Comparison of ENCODE assay signal across 11 mouse cellular contexts in genomic region chr11:117797511-117798159, GRCm38 (mm10). TPM values are rescaled to one million over a fixed set of nuclear protein-coding genes. Genes with fewer than 3 reads are reported as not detected.
A peak's percentile ranks its signal among the peaks of the same experiment; 100 is the strongest.
DNase-seq lines count a peak whose midpoint lies in the region; ATAC-seq and TF ChIP-seq lines count a peak whose summit lies in the region.
"Had no signal": no experiment of that assay in that cellular context is flagged by ENCODE, and none has a peak within 500 bp of the region (broad histone marks: within the 10 kb centered on the region; RNA-seq: fewer than 3 reads in every experiment).

Gene 6030468B19Rik (plus strand): TSS chr11:117797660.

- H3K36me3 ChIP-seq in heart, embryonic 16.5 days (ENCODE audit: control insufficient read depth, insufficient read depth): no peaks in the 10 kb centered on the region
- no peaks in the 10 kb centered on the region for H3K36me3 ChIP-seq in heart, adult 2 months (ENCODE audit: control insufficient read depth, insufficient read depth, low read length)
- H3K36me3 ChIP-seq in C2C12 (ENCODE audit: control insufficient read depth, insufficient read depth): no peaks in the 10 kb centered on the region
- H3K36me3 ChIP-seq in erythroblast, embryonic 14.5 days (ENCODE audit: control insufficient read depth): peaks cover 76% of the 10 kb centered on the region

- H3K79me2 ChIP-seq in heart, adult 2 months (replicated peaks; ENCODE audit: control insufficient read depth, insufficient read depth, low read length): no peaks in the 10 kb centered on the region
- H3K79me2 ChIP-seq in C2C12 (ENCODE audit: control insufficient read depth, insufficient read depth): no peaks in the 10 kb centered on the region

- no peak for TF ChIP-seq POLR2A in heart, adult 2 months (IDR thresholded peaks at IDR 0.05; ENCODE audit: insufficient read depth, low read depth, low read length)

- no peaks in the 10 kb centered on the region for H3K27me3 ChIP-seq in heart, embryonic 16.5 days (ENCODE audit: control insufficient read depth, insufficient read depth, low read length)
- H3K27me3 ChIP-seq in heart, adult 2 months (ENCODE audit: control insufficient read depth, insufficient read depth, low read length): no peaks in the 10 kb centered on the region
- no peaks in the 10 kb centered on the region for H3K27me3 ChIP-seq in C2C12 (ENCODE audit: control insufficient read depth, insufficient read depth, insufficient read length)
- no peaks in the 10 kb centered on the region for H3K27me3 ChIP-seq in erythroblast, embryonic 14.5 days (ENCODE audit: control insufficient read depth)

- no peak within 1 kb of the TSS for H3K4me2 ChIP-seq in heart, embryonic 16.5 days (ENCODE audit: low read depth, low read length)

- WGBS in heart, embryonic 16.5 days: 41% methylated on average over 9 of the region's 9 CpGs
- WGBS in heart, adult 2 months: 59% methylated on average over 9 of the region's 9 CpGs

- DNase-seq in heart, adult 2 months: no peak
- no peak for DNase-seq in cerebellum, postnatal 36 days
- no peak for DNase-seq in left cerebral cortex, postnatal 4 days
- DNase-seq in urinary bladder, postnatal 36 days (ENCODE audit: low spot score in 2 of 2): no peak
- DNase-seq: gastrocnemius, postnatal 10 days had no signal

- no peak within 1 kb of the TSS; the same call in 1 of the 2 replicates for H3K9ac ChIP-seq in heart, embryonic 16.5 days (ENCODE audit: low read length)
- H3K9ac ChIP-seq in heart, adult 2 months (ENCODE audit: low read depth, low read length): no peak within 1 kb of the TSS

- H3K4me1 ChIP-seq in heart, embryonic 16.5 days (ENCODE audit: control insufficient read depth, insufficient read depth, low read length): peaks cover 9% of the 10 kb centered on the region
- H3K4me1 ChIP-seq in heart, adult 2 months (ENCODE audit: control insufficient read depth, insufficient read depth, low read length): no peaks in the 10 kb centered on the region
- peaks cover 88% of the 10 kb centered on the region for H3K4me1 ChIP-seq in erythroblast, embryonic 14.5 days (ENCODE audit: control insufficient read depth)

- H3K79me3 ChIP-seq in C2C12 (ENCODE audit: low read depth): no peaks in the 10 kb centered on the region

- no peak for TF ChIP-seq CTCF in heart, adult 2 months (IDR thresholded peaks at IDR 0.05)
- no peak for TF ChIP-seq CTCF in C2C12 (IDR thresholded peaks at IDR 0.05; ENCODE audit: control insufficient read depth, insufficient read depth, insufficient read length)

- H3K9me3 ChIP-seq in heart, embryonic 16.5 days (replicated peaks; ENCODE audit: control insufficient read depth, low read length): no peaks in the 10 kb centered on the region
- no peaks in the 10 kb centered on the region for H3K9me3 ChIP-seq in erythroblast, embryonic 14.5 days (ENCODE audit: control insufficient read depth, low read length)

- intact Hi-C loops in heart, adult 2 months (cut with DNase I): no loop called here
- intact Hi-C loops in left cerebral cortex, postnatal 4 days (cut with DNase I): no loop called here

- no peak within 1 kb of the TSS for H3K4me3 ChIP-seq in heart, embryonic 16.5 days (ENCODE audit: low read length)
- no peak within 1 kb of the TSS for H3K4me3 ChIP-seq in heart, adult 2 months
- no peak within 1 kb of the TSS for H3K4me3 ChIP-seq in C2C12 (ENCODE audit: insufficient read depth, poor library complexity, severe bottlenecking)
- H3K4me3 ChIP-seq in erythroblast, embryonic 14.5 days (replicated peaks): peak within 1 kb of the TSS; percentile 74

- no peak for ATAC-seq in heart, embryonic 16.5 days (replicated peaks; ENCODE audit: extremely low read depth, insufficient read depth, low FRiP score)
- peak; percentile 73 for ATAC-seq in megakaryocyte progenitor cell, adult 5-6 weeks (replicated peaks; ENCODE audit: poor library complexity)
- ATAC-seq: hindbrain, postnatal 0 days had no signal

- no peak within 1 kb of the TSS for H3ac ChIP-seq in C2C12 (ENCODE audit: control insufficient read depth, insufficient read length, low read depth)

- peak within 1 kb of the TSS; percentile 36; the same call in 1 of the 2 replicates for H3K27ac ChIP-seq in heart, embryonic 16.5 days (ENCODE audit: low read length)
- H3K27ac ChIP-seq in heart, adult 2 months: no peak within 1 kb of the TSS
- H3K27ac ChIP-seq: hindbrain, postnatal 0 days had no signal

- no peak for TF ChIP-seq EP300 in heart, adult 2 months (IDR thresholded peaks at IDR 0.05; ENCODE audit: insufficient read depth, low read depth, low read length)

TF ChIP-seq in C2C12, 6 proteins besides CTCF, POLR2A, EP300 and RAD21:
- TF ChIP-seq USF1 (IDR thresholded peaks at IDR 0.05; ENCODE audit: low read depth) (no peak), MYOD1 (IDR thresholded peaks at IDR 0.05; ENCODE audit: control insufficient read depth, insufficient read length, low read depth) (peak; percentile 71), MAX (IDR thresholded peaks at IDR 0.05) (no peak), FOSL1 (IDR thresholded peaks at IDR 0.05; ENCODE audit: insufficient read depth, low read length, poor library complexity, severe bottlenecking) (no peak), CEBPB (IDR thresholded peaks at IDR 0.05; ENCODE audit: low read depth) (no peak)

RNA-seq across cellular contexts. Expression of gene 6030468B19Rik, which starts in this region (rescaled TPM):
- polyA plus RNA-seq in heart, embryonic 16.5 days (2015; fragmentation: Nextera tagmentation; extraction: Ambion mirVana): 0.32 and 0.39 TPM in 2 replicates
- total RNA-seq in heart, adult 2 months (2021): not detected
- 0.16 TPM in 1 of 2 replicates, not detected in the other for polyA plus RNA-seq in heart, adult 2 months (2012; rRNA removed)
- polyA plus RNA-seq in C2C12 (2012; fragmentation: generic; extraction: Trizol): not detected
- 202 and 213 TPM in 2 replicates for polyA plus RNA-seq in erythroblast, embryonic 14.5 days (2012)
- total RNA-seq in megakaryocyte progenitor cell, adult 5-6 weeks (2015): 0.37 and 0.76 TPM in 2 replicates
- not detected in 2 replicates for total RNA-seq in megakaryocyte progenitor cell, adult 5-6 weeks (2017)
- not detected for total RNA-seq in left cerebral cortex, postnatal 4 days (2021)
- total RNA-seq: gastrocnemius, postnatal 10 days; hindbrain, postnatal 0 days had no signal
- polyA plus RNA-seq: embryonic facial prominence, embryonic 14.5 days; hindbrain, postnatal 0 days had no signal

Comparison
In these comparisons a context has a peak if more than half of its experiments do, and no peak if none do; other contexts are left out.
1. RNA of gene 6030468B19Rik (polyA plus RNA-seq): 202 to 213 TPM in erythroblast, embryonic 14.5 days; 0.32 to 0.39 TPM in heart, embryonic 16.5 days, 0.16 TPM in heart, adult 2 months and not detected in C2C12 (single experiment); every median in the first group is over 100 times any median in the second.
2. Peak in ATAC-seq in megakaryocyte progenitor cell, adult 5-6 weeks; RNA of the gene not detected or under 1 TPM.